Mouse (Mus musculus) kidney, embryonic 15.5 days (tissue): Measurements from ENCODE around the gene Clic3. TPM values are rescaled to one million over a fixed set of nuclear protein-coding genes. Genes with fewer than 3 reads are reported as not detected.

Experiments
- ATAC-seq: fragments of 200-750 bp; cut with Nextera tagmentation; replicated peaks from 2 replicates; pipeline ENCODE4 v1.8.0; 2017; ENCODE audit warnings: moderate TSS enrichment; ENCODE audit not compliant: low FRiP score
- H3K27ac ChIP-seq: fragments of 300-500 bp; sonication (generic); 2 replicates; pipeline ENCODE4 v1.5.1; 2015; ENCODE audit warnings: mild to moderate bottlenecking, inconsistent platforms
- H3K27me3 ChIP-seq: fragments of 300-500 bp; sonication (generic); 2 replicates; pipeline ENCODE4 v1.6.1; 2015; ENCODE audit warnings: inconsistent platforms
- H3K36me3 ChIP-seq: fragments of 300-500 bp; sonication (generic); 2 replicates; pipeline ENCODE4 v1.6.1; 2015; ENCODE audit warnings: inconsistent platforms
- H3K4me1 ChIP-seq: fragments of 300-500 bp; sonication (generic); 2 replicates; pipeline ENCODE4 v1.6.1; 2015; ENCODE audit warnings: inconsistent platforms
- H3K4me2 ChIP-seq: fragments of 300-500 bp; sonication (generic); 2 replicates; pipeline ENCODE4 v1.6.1; 2015; ENCODE audit warnings: moderate library complexity, mild to moderate bottlenecking, inconsistent platforms
- H3K4me3 ChIP-seq: fragments of 300-500 bp; sonication (generic); replicated peaks from 2 replicates; pipeline ENCODE4 v1.5.1; 2015; ENCODE audit warnings: mild to moderate bottlenecking, inconsistent platforms
- H3K9ac ChIP-seq: fragments of 300-500 bp; sonication (generic); 2 replicates; pipeline ENCODE4 v1.6.1; 2015; ENCODE audit warnings: mild to moderate bottlenecking, inconsistent platforms
- H3K9me3 ChIP-seq: fragments of 300-500 bp; sonication (generic); replicated peaks from 2 replicates; pipeline ENCODE4 v1.6.1; 2016; ENCODE audit warnings: inconsistent platforms
- WGBS: fragments of 180-500 bp; shearing (Covaris S2); methylation state at CpG from one replicate; pipeline ENCODE4 v1.1.7; 2015; ENCODE audit warnings: mixed read lengths; 5-methylcytosine and 5-hydroxymethylcytosine counted together
- polyA plus RNA-seq: library from polyadenylated mRNA; unstranded; fragments of >200 nt; fragmentation: Nextera tagmentation; extraction: Ambion mirVana; gene quantifications from 2 replicates; pipeline ENCODE4 v1.2.1, GENCODE M21; 2015

The Clic3 gene
- polyA plus RNA-seq, 1 experiment from 2014 or later: 3.9 TPM

DNA sequence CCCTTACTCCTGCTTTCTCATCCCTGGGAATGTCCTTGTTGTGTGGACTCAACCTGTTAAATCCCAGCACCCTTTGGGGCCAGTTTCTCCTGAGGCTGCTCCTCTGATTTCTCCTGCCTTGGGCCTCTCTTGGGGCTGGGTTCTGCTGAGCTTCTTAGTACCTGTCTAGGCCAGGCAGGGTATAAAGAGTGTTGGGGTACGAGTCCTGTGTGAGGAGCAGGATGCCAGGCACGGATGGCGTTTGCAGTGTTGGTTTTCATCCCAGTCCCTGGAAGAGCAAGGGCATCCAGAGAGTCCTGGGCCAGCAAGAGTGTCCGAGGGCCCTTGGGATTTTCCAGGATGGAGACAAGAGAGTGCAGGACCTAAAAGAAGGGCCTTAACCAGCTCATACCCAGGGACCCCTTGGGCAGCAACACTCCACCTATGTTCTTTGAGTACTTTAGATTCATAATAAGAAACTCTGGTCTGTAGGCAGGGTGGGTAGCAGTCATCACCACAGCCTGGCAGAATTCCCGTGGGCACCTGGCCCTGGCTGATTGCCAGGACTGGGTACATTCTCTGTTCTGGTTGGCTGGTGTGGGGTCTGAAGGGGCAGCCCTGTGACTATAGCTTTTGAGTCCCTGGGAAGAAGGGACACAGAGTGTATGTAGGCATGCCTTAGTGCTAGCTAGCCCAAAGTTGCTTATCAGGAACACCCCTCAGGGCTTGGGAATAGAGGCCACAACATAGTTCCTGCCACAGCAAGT lies 27.0 kb upstream of the Clic3 start:
- H3K27ac ChIP-seq: no peak overlapping the region
- peak overlapping the region; percentile 75 for H3K4me3 ChIP-seq
- peaks cover 28% of the 10 kb centered on the region for H3K27me3 ChIP-seq
- H3K36me3 ChIP-seq: peaks cover 7% of the 10 kb centered on the region; the same call in 1 of the 2 replicates
- H3K9ac ChIP-seq: no peak overlapping the region
- ATAC-seq: no peak
- H3K4me1 ChIP-seq: peaks cover 31% of the 10 kb centered on the region
- no peaks in the 10 kb centered on the region for H3K9me3 ChIP-seq
- WGBS: 69% methylated on average over 5 of the region's 5 CpGs
- peak overlapping the region; percentile 93 for H3K4me2 ChIP-seq

GRCm38 (mm10) chr2:25430395-25431233 lies 26.0 kb upstream of the Clic3 start:
- H3K9ac ChIP-seq: peak overlapping the region; percentile 10; the same call in 1 of the 2 replicates
- H3K4me3 ChIP-seq: peak overlapping the region; percentile 14; the same call in 1 of the 2 replicates
- 46% methylated on average over 17 of the region's 17 CpGs for WGBS
- H3K27ac ChIP-seq: 0 out of 2 replicates have a peak overlapping the region, but pooled peaks have one; percentile 27
- H3K36me3 ChIP-seq: peaks cover 16% of the 10 kb centered on the region; the same call in 1 of the 2 replicates
- ATAC-seq: peak; percentile 60
- H3K4me2 ChIP-seq: peak overlapping the region; percentile 93
- peaks cover 18% of the 10 kb centered on the region for H3K27me3 ChIP-seq
- H3K9me3 ChIP-seq: no peaks in the 10 kb centered on the region
- H3K4me1 ChIP-seq: peaks cover 31% of the 10 kb centered on the region

GRCm38 (mm10) chr2:25431308-25431855 lies 25.3 kb upstream of the Clic3 start:
- H3K27ac ChIP-seq: 0 out of 2 replicates have a peak overlapping the region, but pooled peaks have one; percentile 27

GRCm38 (mm10) chr2:25432326-25433098 lies 24.1 kb upstream of the Clic3 start:
- ATAC-seq: no peak
- Histone ChIP-seq H3K27me3 (peaks cover 8% of the 10 kb centered on the region), H3K9ac (no peak overlapping the region), H3K4me3 (no peak overlapping the region), H3K36me3 (peaks cover 32% of the 10 kb centered on the region), H3K4me1 (peaks cover 31% of the 10 kb centered on the region), H3K27ac (no peak overlapping the region), H3K4me2 (no peak overlapping the region), H3K9me3 (no peaks in the 10 kb centered on the region)
- WGBS: 80% methylated on average over 11 of the region's 11 CpGs

More at GRCm38 (mm10) chr2:25431308-25431855, 25.3 kb upstream of the Clic3 start:
- Histone ChIP-seq H3K27me3 (peaks cover 11% of the 10 kb centered on the region), H3K36me3 (peaks cover 21% of the 10 kb centered on the region), H3K4me1 (peaks cover 31% of the 10 kb centered on the region), H3K4me3 (no peak overlapping the region), H3K9me3 (no peaks in the 10 kb centered on the region), H3K4me2 (peak overlapping the region; percentile 93), H3K9ac (no peak overlapping the region)
- WGBS: 67% methylated on average over 6 of the region's 6 CpGs
- ATAC-seq: no peak

GRCm38 (mm10) chr2:25433101-25433500 lies 23.5 kb upstream of the Clic3 start:
- no peak overlapping the region for H3K27ac ChIP-seq
- WGBS: 86% methylated on average over 17 of the region's 17 CpGs
- H3K9ac ChIP-seq: no peak overlapping the region
- H3K4me1 ChIP-seq: peaks cover 31% of the 10 kb centered on the region
- ATAC-seq: no peak
- H3K4me2 ChIP-seq: no peak overlapping the region
- H3K9me3 ChIP-seq: no peaks in the 10 kb centered on the region
- no peak overlapping the region for H3K4me3 ChIP-seq
- peaks cover 8% of the 10 kb centered on the region for H3K27me3 ChIP-seq
- H3K36me3 ChIP-seq: peaks cover 38% of the 10 kb centered on the region

GRCm38 (mm10) chr2:25434292-25434691 lies 22.3 kb upstream of the Clic3 start:
- WGBS: 87% methylated on average over 8 of the region's 8 CpGs
- ATAC-seq: no peak

DNA sequence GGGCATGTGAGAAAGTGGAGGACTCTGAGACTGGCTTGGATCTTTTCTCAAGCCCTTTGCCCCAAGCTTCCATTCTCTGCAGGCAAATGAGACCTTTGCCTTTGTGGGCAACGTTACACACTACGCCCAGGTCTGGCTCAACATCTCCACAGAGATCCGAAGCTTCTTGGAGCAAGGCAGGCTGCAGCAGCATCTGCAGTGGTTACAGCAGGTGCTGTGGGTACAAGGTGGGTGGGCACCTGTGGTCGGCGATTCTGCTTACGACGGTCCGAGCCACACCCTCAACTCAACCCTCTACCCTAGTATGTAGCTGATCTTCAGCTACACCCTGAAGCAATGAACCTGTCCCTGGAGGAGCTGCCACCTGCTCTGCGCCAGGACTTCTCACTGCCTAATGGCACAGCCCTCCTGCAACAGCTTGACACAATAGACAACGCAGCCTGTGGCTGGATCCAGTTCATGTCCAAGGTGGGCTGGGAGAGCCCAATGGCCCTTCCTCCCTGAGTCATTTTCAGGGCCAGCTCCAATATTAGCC lies 20.3 kb upstream of the Clic3 start:
- H3K9me3 ChIP-seq: no peaks in the 10 kb centered on the region
- H3K9ac ChIP-seq: no peak overlapping the region
- H3K4me2 ChIP-seq: no peak overlapping the region
- H3K4me1 ChIP-seq: peaks cover 6% of the 10 kb centered on the region
- H3K27me3 ChIP-seq: no peaks in the 10 kb centered on the region
- H3K27ac ChIP-seq: no peak overlapping the region
- H3K36me3 ChIP-seq: peaks cover 66% of the 10 kb centered on the region
- WGBS: 94% methylated on average over 10 of the region's 10 CpGs
- ATAC-seq: no peak
- no peak overlapping the region for H3K4me3 ChIP-seq

More at GRCm38 (mm10) chr2:25434292-25434691, 22.3 kb upstream of the Clic3 start:
- H3K9ac ChIP-seq: no peak overlapping the region
- H3K27ac ChIP-seq: no peak overlapping the region
- no peaks in the 10 kb centered on the region for H3K9me3 ChIP-seq
- H3K36me3 ChIP-seq: peaks cover 50% of the 10 kb centered on the region
- peaks cover 27% of the 10 kb centered on the region for H3K4me1 ChIP-seq
- H3K4me2 ChIP-seq: no peak overlapping the region
- no peak overlapping the region for H3K4me3 ChIP-seq
- peaks cover 8% of the 10 kb centered on the region for H3K27me3 ChIP-seq

DNA sequence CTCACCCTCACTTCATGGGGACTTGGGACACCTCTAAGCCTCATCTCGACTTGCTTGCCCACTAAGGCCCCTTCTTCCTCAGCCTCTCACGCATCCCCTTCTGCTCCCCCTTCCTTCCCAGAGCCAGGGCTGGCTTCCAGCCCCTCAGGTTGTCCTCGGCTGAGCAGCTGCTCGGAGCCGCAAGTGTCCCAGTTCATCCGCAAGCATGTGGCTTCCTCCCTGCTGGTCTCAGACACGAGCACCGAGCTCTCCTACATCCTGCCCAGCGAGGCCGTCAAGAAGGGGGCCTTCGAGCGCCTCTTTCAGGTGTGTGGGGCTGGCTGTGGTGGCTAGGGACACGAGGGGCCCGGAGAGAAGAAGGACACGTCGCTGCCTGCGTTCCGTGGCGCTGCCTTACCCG lies 15.6 kb upstream of the Clic3 start:
- Histone ChIP-seq H3K27ac (no peak overlapping the region), H3K4me1 (no peaks in the 10 kb centered on the region), H3K4me3 (no peak overlapping the region), H3K4me2 (no peak overlapping the region), H3K9ac (no peak overlapping the region), H3K27me3 (no peaks in the 10 kb centered on the region), H3K36me3 (peaks cover 92% of the 10 kb centered on the region), H3K9me3 (no peaks in the 10 kb centered on the region)
- WGBS: 87% methylated on average over 20 of the region's 20 CpGs
- no peak for ATAC-seq

- Histone ChIP-seq H3K4me3 (no peak overlapping the region), H3K27me3 (no peaks in the 10 kb centered on the region), H3K4me1 (no peaks in the 10 kb centered on the region), H3K9me3 (no peaks in the 10 kb centered on the region), H3K9ac (no peak overlapping the region), H3K4me2 (no peak overlapping the region), H3K27ac (no peak overlapping the region), H3K36me3 (peaks cover 92% of the 10 kb centered on the region)
- WGBS: 83% methylated on average over 14 of the region's 14 CpGs
- no peak for ATAC-seq
Observed at GRCm38 (mm10) chr2:25442682-25443081, 14.0 kb upstream of the Clic3 start.

DNA sequence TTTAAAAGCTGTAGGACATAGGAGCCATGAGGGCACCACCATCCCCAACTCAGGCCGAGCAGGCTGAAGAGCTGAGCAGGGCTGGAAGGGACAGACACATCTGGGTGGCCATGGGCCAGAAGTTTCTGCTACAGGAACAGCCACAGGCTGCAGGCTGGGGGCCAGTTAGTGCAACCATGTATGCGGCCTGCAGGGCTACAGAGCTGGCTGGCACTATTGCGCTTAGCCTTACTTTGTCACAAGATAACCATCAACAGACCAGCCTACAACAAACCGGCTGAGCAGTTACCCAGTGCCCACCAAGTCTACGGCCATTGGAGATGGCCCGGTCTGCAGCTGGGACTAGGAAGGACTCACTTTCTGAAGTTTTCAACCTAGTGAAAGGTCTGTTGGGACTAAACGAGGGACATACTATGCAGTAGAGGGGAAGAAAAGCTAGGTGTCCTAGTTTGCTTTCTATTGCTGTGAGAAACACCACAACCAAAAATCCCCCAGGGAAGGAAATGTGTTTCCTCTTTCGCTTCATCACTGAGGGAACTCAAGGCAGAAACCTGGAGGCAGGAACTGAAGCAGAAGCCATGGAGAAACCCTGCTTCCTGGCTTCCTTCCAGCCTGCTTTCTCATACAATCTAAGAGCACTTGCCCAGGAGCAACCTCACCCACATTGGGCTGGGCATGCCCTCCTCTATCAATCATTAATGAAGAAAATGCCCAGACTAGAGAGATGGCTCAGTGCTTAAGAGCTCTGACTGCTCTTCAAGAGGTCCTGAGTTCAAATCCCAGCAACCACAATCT lies 5.6 kb upstream of the Clic3 start:
- no peak overlapping the region for H3K27ac ChIP-seq

More for the DNA sequence above, 5.6 kb upstream of the Clic3 start:
- Histone ChIP-seq H3K9me3 (no peaks in the 10 kb centered on the region), H3K36me3 (peaks cover 21% of the 10 kb centered on the region), H3K4me1 (peaks cover 5% of the 10 kb centered on the region; the same call in 1 of the 2 replicates), H3K4me2 (no peak overlapping the region), H3K27me3 (no peaks in the 10 kb centered on the region), H3K9ac (no peak overlapping the region), H3K4me3 (no peak overlapping the region)
- ATAC-seq: no peak
- 76% methylated on average over 8 of the region's 8 CpGs for WGBS
